Mouse (Mus musculus): ENCODE data around the gene Atg13. TPM values are rescaled to one million over a fixed set of nuclear protein-coding genes. Genes with fewer than 3 reads are reported as not detected.

The Atg13 gene
- polyA plus RNA-seq, 1 experiment from 2014 or later, result 23.3 TPM

Other genes starting within 250 kb of the Atg13 start
- 49.4 and 65.0 TPM in 2 replicates for gene Ckap5, start 183.8 kb downstream of the Atg13 start, polyA plus RNA-seq (2014; fragmentation: Nextera tagmentation; extraction: Ambion mirVana)
- 124 and 136 TPM in 2 replicates for gene F2, start 74.2 kb downstream of the Atg13 start, polyA plus RNA-seq (2014; fragmentation: Nextera tagmentation; extraction: Ambion mirVana)
- 5.1 and 5.4 TPM in 2 replicates for gene Zfp408, start 60.8 kb downstream of the Atg13 start, polyA plus RNA-seq (2014; fragmentation: Nextera tagmentation; extraction: Ambion mirVana)
- 99.2 and 100 TPM in 2 replicates for gene Arhgap1, start 60.7 kb downstream of the Atg13 start, polyA plus RNA-seq (2014; fragmentation: Nextera tagmentation; extraction: Ambion mirVana)
- 16.3 TPM in 2 replicates for gene Harbi1, start 276 bp upstream of the Atg13 start, polyA plus RNA-seq (2014; fragmentation: Nextera tagmentation; extraction: Ambion mirVana)
- 13.0 and 14.0 TPM in 2 replicates for gene Ambra1, start 19.6 kb upstream of the Atg13 start, polyA plus RNA-seq (2014; fragmentation: Nextera tagmentation; extraction: Ambion mirVana)
- gene Chrm4, start 216.7 kb upstream of the Atg13 start, polyA plus RNA-seq (2014; fragmentation: Nextera tagmentation; extraction: Ambion mirVana), result 0.34 and 0.36 TPM in 2 replicates
- gene Mdk, start 221.7 kb upstream of the Atg13 start, polyA plus RNA-seq (2014; fragmentation: Nextera tagmentation; extraction: Ambion mirVana), result 461 and 501 TPM in 2 replicates
- 3.7 and 4.8 TPM in 2 replicates for gene Gm9821, start 235.1 kb upstream of the Atg13 start, polyA plus RNA-seq (2014; fragmentation: Nextera tagmentation; extraction: Ambion mirVana)

Measured in liver, embryonic 11.5 days (tissue).